Mouse (Mus musculus) urinary bladder, postnatal 10 days (tissue): ENCODE measurements around the gene Asb10.
"Not testable (repeated sequence)": the region's sequence is repeated elsewhere in the genome, so short reads cannot be mapped to it uniquely, and the experiment has no call there.

Experiments used
- DNase-seq: peaks from one replicate; pipeline ENCODE4 v3.0.0; 2022; ENCODE audit warnings: low spot score

The Asb10 gene

DNA sequence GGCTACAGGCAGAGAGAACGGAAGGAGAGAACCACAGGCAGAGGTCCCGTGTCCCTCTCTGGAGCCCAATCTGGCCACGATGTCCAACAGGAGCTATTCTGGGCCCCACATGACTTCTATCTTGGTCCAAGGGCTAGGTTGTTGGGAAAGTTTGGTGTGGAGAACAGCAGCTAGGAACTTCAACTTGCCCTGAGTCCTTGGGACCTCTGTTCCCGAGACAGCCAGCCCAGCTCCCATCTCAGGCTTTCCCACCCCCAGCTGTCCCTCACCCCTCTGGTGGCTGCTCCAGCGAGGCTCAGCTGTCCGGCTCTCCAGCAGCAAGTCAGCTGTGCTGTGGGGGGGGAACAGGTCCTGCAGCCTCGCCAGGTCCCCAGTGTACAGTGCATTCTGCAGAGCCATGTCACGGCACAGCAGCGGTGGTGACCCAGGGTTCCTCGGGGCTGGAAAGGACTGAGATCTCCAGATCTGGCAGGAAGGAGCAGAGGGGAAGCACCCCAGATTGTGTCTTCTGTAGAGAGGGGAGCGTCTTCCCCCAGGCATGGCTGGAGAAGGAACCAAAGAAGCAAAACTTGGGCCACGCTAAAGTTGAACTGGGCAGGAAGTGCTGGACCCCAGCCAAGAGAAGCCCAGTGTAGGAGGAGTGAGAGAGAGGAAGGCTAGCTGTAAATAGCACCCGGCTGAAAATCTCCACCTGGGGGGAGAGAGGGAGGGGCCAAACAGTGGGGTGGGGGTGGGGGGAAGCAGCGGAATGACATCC is at the start of gene Asb10:
Gene Asb10 (minus strand): TSS at position 592 of the 757 bp plus-strand sequence.
- DNase-seq: no peak

- no peak for DNase-seq
Measured at GRCm38 (mm10) chr5:24589511-24590500, 49.0 kb upstream of the Asb10 start.

DNA sequence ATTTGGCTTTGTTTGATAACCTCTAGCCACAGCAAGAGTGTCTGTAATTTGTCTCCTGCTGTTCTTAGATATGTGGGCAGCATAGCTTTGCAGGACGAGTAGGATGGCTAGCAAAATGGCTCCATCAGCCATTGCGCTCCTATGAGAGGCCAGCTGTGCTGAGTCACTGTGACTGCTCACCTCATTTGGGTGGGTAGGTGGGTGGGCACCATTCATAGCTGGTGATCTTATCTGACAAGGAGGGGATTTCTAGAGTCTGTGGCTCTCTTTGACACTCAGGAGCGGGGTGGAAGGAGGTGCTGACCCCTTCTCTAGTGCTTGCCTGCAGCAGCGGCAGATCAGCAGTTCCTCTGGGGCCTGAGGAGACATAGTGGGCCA is 46.4 kb upstream of the Asb10 start:
- no peak for DNase-seq

DNA sequence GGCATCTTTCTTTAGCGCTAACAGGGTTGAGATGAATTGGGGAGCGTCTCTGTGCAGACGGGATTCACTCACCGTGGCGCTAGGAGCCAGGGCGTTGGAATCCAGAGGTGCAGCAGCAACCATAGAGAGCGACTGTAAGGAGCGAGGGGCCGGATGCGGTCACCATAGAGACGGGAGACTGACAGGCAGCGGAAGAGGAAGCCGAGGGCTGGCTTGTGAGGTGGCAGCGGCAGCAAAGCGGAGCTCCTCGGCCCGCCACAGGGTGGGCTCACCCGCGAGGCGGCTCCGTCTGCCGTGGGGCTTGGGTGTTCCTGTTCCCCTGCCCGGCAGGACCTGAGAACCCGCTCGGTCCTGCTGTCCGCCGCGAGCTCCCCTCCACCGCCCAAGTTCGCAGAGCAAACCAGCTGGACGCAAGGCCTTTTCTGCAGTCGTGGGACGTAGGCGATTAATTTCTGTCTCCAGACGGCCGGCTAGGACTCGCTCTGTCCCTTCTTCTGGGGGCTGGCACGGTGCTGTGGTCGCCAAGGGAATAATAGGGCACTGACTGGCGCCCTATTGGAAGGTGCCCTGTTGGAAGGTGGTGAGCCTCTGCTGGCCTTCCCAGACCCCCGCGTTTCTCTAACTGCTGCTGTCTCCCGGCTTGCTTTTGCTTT is 45.9 kb upstream of the Asb10 start, which contains the start of gene Chpf2:
Gene Chpf2 (plus strand): TSS at position 195 of the 653 bp plus-strand sequence.
- no peak for DNase-seq

GRCm38 (mm10) chr5:24586106-24586505 is 45.3 kb upstream of the Asb10 start:
- DNase-seq: no peak

DNA sequence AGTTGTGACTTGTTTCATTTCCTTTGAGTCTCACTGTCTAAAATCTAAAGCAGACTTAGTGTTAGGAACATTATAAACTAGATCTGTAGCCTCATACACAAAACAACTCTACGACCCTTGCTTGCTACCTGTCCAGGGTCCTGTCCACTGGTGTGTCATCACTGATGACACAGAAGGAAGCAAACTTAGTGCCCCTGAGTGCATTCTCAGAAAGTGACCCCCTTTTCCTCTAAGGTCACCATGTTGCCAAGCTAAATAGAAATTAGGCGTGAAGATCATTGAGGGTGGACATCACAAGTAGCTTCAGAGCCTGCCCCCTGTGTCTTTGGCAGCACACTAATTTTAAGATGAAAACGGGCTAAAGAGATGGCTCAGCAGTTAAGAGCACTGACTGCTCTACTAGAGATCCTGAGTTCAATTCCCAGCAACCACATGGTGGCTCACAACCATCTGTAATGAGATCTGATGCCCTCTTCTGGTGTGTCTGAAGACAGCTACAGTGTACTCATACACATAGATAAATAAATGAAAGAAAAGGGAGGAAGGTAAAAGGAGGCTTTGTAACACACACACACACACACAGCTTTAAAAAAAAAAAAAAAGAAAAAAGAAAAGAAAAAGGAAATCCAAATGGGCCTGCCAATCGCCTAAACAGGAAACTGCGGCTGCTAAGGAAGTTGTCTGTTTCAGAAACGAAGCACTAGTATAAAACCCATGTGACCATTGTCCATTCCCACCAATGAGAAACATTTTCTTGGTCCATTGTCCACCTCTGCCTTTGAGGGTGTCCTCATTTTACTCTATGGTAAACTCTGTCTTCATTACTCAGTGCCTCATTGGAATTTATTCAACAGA is 37.6 kb upstream of the Asb10 start:
- DNase-seq: no peak

DNA sequence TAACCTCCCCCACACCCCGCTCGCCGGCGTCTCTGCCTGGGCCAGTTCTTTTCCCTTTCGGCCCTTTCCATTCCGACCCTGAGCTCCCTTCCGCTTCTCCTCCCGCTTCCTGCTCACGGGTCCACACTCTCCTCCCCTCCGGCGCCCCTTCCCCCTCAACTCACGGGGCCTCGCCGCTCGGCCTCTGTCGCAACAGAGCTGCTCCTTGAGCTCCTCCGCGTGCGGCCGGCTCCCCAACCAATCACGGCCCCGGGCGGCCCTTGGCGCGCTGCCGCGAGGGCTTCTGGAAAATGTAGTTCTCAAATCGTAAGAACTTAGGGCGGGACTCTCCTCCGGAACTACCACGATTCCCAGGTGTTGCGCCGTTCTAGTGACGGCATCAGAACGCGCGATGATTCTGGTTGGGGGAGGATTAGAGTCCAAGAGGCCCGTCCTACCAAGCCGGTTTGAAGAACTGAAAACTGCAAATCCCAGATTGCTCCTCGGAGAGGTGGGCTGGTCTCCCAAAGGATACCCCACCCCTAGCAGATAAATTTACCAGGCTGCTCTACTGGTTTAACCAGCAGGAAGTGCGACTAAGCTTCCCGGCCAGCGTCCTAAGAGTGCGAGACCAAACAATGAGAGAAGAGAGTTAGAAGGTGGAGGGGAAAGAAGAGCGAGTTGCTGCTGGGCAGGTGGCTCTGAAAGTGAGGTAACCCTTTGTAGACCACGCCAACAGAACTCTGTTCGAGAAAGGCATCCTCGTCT is 36.6 kb upstream of the Asb10 start, which contains the start of gene Abcf2:
Gene Abcf2 (minus strand): TSS at position 285 of the 747 bp plus-strand sequence.
- DNase-seq: peak; percentile 100

DNA sequence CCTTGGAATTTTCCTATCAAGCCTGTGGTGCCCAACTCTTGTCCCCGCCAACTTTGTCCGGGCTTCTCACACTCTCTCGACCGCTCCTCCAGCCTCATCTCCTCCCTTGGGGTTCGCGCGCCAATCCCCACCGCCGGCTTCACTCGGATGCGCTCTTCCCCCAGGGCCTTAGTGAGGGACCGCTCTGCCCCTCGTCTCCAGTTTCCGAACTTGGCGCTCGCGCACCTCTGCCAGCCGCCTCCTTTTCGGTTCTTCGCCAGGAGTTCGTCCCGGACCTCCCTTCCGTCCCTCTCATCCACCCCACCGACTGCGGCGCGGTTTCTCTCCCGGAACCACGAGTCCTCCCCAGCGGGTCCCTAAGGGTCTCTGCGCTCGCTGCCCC is 36.0 kb upstream of the Asb10 start:
- no peak for DNase-seq

DNA sequence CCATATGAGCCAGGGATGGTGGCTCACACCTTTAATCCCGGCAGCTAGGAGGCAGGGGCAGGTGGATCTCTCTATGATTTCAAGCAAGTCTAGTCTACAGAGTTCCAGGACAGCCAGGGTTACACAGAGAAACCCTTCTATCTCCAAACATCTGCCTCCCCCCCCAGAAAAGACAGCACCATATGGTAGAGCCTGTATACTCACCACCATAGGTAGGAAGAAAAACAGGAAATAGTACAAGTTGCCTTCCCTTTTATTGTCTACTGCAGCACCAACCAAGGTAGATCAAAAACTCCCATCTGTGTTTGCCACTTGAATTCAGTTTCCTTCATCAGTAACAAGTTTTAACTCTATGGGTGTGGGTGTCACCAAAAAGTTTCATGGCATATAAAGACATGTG is 35.2 kb upstream of the Asb10 start:
- no peak for DNase-seq

DNA sequence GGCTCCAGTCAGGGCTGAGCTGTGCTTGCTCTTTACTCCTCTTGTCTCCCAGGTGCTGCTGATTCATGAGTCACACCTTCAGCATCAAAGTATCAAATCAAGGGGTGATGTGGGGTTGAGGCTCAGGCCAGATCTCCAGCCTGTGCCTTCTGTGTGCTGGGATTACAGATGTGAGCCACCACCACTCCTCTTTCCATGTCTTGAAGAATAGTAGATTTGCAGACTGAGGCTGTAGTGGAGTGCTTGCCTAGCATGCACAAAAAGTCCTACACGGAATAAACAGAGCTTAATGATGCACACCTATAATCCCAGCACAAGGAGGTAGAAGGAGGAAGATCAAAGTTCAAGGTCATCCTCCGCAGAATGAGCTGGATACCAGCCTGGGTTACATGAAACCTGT is 15.9 kb upstream of the Asb10 start, which contains the start of gene 4931409K22Rik:
Gene 4931409K22Rik (minus strand): TSS at position 101 of the 400 bp plus-strand sequence.
- no peak for DNase-seq

DNA sequence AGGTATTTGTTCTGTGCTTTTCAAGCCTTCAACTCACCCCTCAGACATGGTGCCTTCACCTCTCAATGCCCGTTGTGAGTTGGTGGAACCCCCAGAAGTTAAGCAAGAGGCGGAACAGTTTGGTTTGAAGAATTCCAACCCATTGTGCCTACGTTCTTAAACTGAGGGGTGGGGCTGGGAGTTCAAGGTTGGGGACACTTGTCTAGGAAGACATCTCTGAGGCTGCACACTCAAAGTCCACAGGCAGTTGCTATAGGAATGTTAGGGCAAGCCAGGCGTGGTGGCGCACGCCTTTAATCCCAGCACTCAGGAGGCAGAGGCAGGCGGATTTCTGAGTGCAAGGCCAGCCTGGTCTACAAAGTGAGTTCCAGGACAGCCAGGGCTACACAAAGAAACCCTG is 14.6 kb upstream of the Asb10 start:
- DNase-seq: not testable (repeated sequence)

DNA sequence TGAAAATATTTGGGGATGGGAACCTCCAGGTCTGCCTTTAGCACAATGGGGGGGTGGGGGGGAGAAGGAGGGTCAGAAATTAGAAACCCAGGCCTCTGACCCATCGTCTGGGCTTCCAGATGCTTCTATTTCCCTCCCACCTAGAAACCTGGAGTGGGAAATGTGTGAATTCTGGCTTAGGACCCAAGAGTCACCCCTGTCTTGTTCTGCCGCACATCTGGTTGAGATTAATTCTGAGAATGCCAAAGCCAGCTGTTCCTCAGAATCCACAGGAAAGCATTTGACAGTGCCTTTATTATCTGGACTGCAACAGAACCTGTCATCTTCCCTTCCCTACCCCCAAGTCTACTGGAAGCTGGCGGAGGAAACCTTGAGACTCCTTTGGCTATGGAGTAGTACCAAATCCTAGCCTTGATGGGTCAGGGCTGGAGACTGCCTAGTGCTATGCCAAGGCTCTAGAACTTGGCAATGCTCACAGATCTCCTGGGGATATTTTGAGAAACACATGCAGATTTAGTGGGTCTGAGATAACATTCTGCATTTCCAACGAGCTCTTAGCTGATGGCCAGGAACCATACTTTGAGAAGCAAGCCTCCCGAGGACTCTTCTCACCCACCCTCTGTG is 13.0 kb upstream of the Asb10 start:
- DNase-seq: no peak

DNA sequence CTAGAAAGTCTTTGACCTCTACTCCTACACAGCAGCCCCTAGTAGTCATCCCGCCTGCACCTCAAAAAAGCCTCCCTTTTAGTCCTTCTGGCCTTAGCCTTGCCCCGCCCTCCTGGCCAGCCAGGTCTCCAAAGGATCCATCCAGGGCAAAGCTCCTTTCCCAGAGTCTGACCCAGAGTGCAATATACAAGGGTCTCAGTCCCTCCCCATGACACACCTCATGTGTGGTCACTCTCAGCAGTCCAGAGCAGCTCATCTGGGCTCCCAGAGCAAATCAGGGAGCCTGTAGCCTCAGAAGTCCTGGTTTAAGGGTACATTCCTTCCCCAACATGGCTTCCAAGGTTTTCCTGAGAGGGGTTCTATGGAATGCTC is 10.5 kb upstream of the Asb10 start:
- no peak for DNase-seq

DNA sequence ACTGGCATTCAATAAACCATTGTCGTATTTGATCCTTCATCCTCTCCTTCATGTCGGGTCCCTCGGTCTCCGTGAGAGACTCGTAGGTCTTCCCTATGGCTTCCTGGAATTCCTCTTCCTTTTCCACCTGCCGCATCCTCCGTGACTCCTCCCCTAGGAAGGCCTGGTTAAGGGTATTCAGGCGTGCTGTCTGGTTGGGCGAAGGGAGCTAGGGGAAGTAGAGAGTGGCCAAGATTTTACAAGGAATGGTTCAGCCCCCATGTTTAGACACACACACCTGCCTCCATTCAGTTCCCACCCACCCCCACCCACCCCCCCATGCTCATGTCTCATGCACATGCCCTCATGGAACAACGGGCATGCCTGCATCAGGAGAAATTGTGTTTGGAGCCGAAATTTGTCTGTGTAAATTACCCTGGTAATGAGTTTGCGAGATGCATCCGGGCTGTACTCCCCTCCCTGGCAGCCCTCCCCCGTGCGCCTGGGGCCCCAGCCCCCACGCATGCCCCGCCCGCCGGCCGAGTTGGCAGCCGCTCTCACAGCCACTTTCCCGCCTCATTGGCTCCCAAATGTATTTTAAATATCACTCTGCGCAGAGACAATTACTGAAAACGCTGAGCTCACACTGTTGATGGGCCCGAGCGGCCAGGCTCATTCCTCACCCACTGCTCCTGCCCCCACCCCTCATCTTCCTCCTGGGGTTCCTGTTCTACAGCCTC is 10.0 kb upstream of the Asb10 start:
- no peak for DNase-seq

DNA sequence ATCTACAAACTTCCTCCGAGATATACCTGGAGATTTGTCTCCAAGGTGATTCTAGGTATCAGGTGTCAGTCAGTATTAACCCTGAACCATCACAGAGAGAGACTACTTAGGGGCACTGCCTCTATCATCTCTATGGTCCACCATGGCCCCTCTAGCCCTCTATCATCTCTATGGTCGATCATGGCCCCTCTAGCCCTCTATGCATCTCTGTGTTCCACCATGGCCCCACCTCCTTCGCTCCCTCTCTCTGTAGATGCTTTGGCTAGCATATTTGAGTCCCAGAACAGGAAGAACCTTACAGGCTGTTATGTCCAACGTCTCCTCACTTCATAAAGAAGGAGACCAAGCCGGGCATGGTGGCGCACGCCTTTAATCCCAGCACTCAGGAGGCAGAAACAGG is 1.9 kb upstream of the Asb10 start:
- DNase-seq: no peak

DNA sequence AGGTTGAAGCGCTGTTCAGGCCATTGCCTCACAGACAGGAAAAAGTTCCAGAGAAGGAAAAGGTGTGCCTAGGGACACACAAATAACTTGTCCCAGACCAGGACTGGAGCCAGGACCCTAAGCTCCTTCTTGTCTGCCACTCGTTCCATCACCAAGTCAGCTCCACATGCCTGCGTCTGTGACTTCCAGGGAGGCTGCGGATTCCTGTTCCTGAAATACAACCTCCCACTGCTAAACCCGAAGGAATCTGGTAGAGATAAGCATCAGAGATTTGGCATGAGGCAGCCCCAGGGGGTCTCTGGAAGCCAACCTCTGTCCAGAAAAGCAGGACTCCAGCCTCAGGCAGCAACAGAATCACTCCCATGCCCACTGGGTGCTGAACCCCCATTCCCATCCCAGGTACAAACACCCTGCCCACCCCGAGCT is 379 bp upstream of the Asb10 start:
- no peak for DNase-seq

GRCm38 (mm10) chr5:24539571-24540296 is 1.0 kb downstream of the Asb10 start:
- no peak for DNase-seq

- DNase-seq: no peak
Measured at GRCm38 (mm10) chr5:24537618-24538017, 3.2 kb downstream of the Asb10 start.

GRCm38 (mm10) chr5:24536511-24536910 is 4.3 kb downstream of the Asb10 start:
- DNase-seq: no peak
